Mouse (Mus musculus) heart, adult 9 months (tissue): ENCODE measurements around the gene Slfn2.

ENCODE experiments used
- DNase-seq, 2 experiments: peaks; one replicate each; pipeline ENCODE4 v3.0.0; 2022; ENCODE audit warnings: low spot score in 2 of 2

Slfn2 gene

DNA sequence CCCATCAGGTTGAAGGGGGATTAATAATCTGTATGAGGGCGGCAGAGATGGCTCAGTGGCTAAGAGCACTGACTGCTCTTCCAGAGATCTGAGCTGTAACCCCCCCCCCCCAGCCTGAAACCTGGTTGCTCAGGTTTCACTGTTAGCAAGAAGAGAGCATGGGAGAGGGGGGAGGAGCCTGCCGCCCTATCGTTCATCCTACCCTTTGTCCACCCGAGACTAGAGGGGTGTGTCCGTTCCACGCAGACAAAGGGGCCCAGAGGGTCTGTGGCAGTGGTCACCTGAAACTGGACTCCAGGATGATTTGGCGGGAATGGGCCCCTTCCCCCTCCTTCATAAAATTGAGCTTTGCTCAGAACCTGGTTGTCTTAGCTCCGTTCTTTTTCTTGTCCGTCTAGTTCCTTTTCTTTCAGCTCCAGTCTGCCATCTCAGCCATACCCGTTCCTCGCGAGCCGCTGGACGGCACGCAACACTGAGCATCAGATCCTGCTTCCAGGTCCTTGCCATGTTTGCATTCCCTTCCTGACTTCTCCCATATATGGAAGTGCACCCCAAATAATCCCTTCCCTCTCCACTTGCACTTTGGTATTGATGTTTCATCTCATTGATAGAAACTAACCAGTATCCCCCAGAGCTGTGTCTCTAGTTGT, 5.5 kb downstream of the Slfn2 start:
- DNase-seq, result peak in 1 of 2 experiments; percentile 0

DNA sequence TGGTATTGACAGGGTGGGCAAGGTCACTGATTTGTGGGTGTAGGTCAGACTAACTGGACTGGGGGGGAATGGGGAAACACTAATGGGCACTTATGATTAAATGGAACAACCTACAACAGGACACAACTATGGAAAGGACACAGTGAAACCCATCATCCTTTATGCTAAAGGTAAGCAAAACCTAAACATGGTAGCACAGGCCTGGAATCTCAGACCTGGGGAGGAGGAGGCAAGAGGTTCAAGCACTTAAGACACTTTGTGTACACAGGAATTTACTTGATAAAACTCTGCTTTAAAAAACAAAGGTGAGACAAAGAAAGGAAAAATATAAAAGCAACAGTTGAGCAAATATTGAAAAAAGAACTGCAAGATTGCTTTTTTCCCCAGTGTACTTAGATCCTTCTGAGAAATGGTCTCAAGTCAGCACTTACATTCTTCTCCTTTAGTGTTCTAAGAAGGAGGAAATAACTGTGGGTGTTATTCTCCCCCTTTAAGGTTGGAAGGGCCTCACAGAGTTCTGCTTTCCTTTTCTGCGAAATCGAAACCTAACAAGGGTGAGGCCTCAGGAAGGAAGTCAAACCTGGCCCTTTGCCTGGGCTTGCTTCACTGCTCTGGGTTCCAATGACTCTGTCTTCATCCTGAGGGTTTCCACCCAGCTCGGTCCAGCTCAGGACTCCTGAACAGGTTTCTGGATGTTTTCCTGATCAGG, 13.0 kb downstream of the Slfn2 start:
- DNase-seq, result peak; percentile 90 to 91

DNA sequence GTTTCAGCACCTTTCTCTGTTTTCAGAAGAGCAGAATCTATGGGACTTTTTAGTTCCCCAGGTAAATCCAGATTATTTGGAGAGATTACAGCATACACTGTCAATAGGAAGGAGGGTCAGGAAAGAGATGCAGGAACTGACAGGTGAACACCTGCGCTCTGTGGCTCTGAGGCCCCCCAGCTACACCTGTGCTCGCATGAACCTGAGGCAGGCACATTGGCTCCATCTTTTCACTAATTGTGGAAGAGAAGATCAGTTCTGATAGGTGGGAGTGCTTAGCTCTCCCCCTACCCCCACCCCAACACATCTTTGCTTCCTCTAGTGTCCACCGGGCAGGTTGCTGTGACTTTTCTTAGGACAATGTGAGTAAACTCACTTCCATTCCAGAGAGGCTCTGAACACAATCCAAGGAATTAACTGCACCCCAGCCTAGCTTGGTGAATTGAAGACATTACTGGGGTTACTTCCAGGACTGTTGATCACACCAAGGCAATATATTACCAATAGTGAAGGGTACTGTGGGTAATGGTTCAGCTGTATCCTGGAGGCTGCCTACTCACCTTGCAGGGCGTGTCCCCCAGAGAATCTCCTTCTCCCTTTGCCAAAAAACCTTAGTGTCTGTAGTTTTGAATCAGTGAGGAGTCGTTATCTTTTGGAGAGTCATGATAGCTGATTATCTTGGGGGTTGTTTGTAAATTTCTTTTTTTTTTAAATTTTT, 13.7 kb downstream of the Slfn2 start:
- no peak for DNase-seq

DNA sequence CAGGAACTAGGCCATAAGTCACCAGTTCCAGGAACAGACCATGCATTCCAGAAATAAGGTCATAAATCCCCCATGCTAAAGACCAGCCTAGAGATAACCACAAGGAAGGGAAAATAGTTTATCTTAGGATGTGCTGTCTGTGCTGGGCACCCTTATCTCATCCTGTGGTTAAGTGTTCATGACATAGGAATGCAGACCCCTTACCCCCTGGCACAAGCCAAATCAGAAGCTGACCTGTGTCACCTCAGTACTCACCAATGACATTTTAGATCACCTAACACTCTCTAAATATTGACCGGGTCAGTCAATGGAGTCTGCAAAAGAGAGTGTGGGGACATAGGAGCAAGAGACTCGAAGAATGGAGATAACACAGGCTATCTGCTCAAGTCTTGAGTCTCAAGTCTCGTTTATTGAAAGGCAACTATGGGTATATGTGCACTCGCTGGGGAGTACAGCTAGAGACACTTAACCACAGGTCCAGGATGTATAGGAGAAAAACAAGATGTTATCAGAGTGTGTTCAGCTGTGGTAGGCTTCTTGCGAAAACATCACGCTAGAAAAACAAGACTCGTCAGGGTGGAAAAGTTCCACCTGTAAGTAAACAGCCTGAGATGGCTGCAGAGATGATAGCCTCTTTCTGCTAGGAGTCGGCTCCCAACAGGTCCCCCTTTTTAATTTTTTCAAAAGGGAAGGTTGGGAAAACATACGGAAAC, 14.7 kb downstream of the Slfn2 start:
- DNase-seq, result no peak

DNA sequence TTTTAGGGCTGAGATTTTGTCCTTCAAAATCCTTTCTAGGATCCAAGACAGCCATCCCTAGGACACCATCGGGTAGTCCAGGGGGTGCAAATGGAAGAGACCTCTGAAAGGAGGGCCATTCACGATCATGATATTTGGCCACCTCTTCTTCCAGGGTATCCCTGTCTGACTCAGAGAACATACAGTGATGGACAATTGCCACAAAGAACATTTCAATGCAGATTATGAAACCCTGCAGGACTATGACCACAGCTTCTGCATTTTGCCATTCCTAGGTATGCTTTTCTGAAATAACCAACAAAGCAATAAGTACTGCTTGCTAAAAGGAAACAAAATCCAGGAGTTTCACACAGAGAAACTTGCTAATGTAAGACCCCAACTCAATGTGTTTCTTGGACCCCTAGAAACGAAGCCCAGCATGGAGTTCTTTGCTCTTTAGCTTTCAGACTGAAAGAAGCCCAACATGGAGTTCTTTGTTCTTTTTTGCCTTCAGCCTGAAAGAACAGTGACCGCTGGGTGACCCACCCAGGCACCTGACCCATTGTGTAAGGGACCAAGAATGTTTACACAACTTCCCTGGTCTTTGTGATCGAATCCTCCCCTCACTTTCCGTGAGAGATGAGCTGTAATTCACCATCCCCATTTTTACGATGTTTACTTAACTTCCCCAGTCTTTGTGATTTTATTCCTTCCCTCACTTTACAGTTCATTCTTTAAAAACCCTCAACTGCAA, 18.0 kb downstream of the Slfn2 start:
- DNase-seq, result no peak

DNA sequence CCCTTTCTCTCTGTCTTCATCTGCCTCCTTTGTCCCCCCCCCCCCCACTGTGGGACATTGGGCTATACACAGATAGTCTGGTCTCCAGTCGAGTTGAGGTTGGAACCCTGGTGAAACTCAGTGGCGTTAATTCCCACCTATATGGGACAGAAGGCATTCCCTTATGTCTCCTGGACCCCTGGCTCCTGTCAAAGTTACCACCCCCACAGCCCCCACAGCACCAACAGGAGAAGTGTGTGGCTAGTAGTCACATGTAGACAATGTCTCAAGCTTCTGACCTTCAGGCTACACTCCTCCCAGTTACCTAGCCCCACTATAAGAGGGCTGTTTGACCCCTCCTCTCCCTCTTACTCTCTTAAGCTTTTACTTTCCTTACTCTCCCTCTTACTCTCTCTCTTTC, 19.2 kb downstream of the Slfn2 start:
- no peak for DNase-seq

DNA sequence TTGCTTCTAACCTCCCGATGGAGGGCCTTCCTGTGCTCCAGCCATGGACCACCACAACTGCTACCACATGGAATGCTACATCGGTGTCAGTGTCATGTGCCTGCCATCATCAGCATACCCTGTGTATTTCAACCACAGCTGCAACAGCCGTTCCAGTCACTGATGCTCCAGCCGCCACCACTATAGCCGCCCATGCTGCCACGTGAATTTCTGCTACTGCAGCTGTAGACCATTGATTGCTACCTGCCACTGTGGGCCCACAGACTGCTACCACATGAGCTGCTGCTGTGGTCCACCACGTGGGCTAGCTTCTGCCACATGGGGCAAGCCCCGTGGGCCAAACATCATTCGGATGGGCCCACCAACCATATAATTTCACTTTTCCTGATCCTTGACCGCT, 19.8 kb downstream of the Slfn2 start:
- DNase-seq, result no peak

DNA sequence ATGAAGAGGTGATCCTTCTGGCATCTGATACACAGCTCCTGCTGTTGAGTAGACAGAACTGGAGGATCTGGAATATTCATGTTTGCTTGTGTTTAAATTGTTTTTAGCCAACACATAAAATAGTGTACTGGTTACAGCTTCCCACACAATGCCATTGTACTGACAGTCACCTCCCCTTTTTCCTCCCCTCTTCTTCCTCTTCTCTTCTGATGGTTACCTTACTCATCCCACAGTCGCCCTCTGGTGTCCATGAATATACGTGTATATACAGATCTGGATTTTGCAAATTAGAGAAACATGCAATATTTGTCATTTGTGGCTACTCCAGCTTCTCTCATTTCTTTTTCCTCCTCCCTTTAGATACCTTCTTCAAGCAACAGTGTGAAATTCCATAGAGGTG, 50.2 kb downstream of the Slfn2 start:
- peak in 1 of 2 experiments; percentile 53 for DNase-seq

DNA sequence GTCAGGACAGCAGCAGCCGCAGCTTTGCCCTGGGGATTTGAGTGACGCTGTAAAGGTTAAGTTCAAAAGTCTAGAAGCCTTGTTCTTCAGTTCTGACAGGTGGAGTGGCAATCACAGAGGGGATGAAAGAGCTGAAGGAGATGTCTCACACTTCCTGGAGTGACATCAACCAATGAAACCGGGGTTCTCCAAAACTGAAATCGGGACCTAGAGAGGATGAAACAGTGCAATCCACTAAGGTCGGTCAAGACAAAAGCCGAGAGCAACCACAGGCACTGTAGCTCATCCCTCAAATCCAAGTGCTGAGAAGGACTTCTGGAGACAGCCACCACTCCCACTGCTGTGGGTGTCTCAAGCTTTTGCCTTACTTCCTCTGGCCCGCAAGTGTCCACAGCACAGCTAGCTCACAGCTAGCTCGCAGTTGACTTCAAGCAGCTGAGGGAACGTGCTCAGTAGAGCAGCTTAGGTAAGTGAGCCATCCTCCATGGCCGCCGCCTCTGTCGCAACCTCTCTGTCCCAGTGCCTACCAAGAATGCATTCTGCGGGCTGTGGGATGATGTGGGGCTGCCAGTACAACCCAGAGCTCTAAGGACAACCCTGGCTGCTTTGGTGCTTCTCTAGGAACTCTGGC, 51.8 kb downstream of the Slfn2 start, which contains the start of gene Slfn1:
Gene Slfn1, plus strand, starts transcription at position 253 of the 631 bp plus-strand sequence.
- no peak for DNase-seq

DNA sequence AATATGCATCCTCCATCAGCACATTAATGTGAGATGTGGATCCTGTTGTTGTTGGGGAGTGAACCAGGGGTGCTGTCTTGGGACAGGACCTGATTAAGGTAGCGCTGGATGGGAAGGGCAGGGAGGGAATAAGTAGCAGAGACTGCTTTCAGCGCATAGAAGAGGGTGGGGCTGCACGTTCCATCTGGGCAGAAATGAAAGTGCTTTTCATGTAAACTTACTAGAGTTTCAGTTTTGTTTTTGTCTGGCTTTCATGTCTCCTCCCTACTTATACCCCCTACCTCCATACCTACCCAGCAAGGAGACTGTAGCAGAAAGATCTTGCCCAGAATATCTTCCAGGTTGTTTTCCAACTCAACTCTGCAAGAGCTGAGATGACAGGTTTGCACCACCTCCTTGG, 53.1 kb downstream of the Slfn2 start:
- DNase-seq, result no peak
